Mouse (Mus musculus): ENCODE measurements around the gene Gucy2c. TPM values are rescaled to one million over a fixed set of nuclear protein-coding genes. Genes with fewer than 3 reads are reported as not detected.

Gene Gucy2c
- polyA plus RNA-seq, 1 experiment from 2014 or later, result 0.11 TPM

Small RNA genes lying within 50 kb of the gene (microRNA-seq; reads per million reads assigned to microRNA genes)
- not detected for gene Gm44364

Other genes starting within 250 kb of the Gucy2c start
- 1.9 and 2.6 TPM in 2 replicates for gene Plbd1, start 119.8 kb downstream of the Gucy2c start, polyA plus RNA-seq (2016; fragmentation: Nextera tagmentation; extraction: Ambion mirVana)
- gene Hist4h4, start 22.6 kb upstream of the Gucy2c start, polyA plus RNA-seq (2016; fragmentation: Nextera tagmentation; extraction: Ambion mirVana), result 0.47 and 0.64 TPM in 2 replicates
- gene H2afj, start 26.5 kb upstream of the Gucy2c start, polyA plus RNA-seq (2016; fragmentation: Nextera tagmentation; extraction: Ambion mirVana), result 86.6 and 91.3 TPM in 2 replicates
- gene BC049715, start 45.9 kb upstream of the Gucy2c start, polyA plus RNA-seq (2016; fragmentation: Nextera tagmentation; extraction: Ambion mirVana), result 1.3 and 2.1 TPM in 2 replicates
- 163 and 165 TPM in 2 replicates for gene Wbp11, start 46.5 kb upstream of the Gucy2c start, polyA plus RNA-seq (2016; fragmentation: Nextera tagmentation; extraction: Ambion mirVana)
- not detected in 2 replicates for gene Smco3, start 53.7 kb upstream of the Gucy2c start, polyA plus RNA-seq (2016; fragmentation: Nextera tagmentation; extraction: Ambion mirVana)
- 2.2 and 2.6 TPM in 2 replicates for gene Art4, start 76.0 kb upstream of the Gucy2c start, polyA plus RNA-seq (2016; fragmentation: Nextera tagmentation; extraction: Ambion mirVana)
- 3.5 and 4.2 TPM in 2 replicates for gene Mgp, start 94.1 kb upstream of the Gucy2c start, polyA plus RNA-seq (2016; fragmentation: Nextera tagmentation; extraction: Ambion mirVana)
- 0.29 TPM in 1 of 2 replicates, not detected in the other for gene Erp27, start 140.4 kb upstream of the Gucy2c start, polyA plus RNA-seq (2016; fragmentation: Nextera tagmentation; extraction: Ambion mirVana)
- not detected in 2 replicates for gene Pde6h, start 142.1 kb upstream of the Gucy2c start, polyA plus RNA-seq (2016; fragmentation: Nextera tagmentation; extraction: Ambion mirVana)
- gene Arhgdib, start 160.1 kb upstream of the Gucy2c start, polyA plus RNA-seq (2016; fragmentation: Nextera tagmentation; extraction: Ambion mirVana), result 32.1 and 39.3 TPM in 2 replicates